Mouse (Mus musculus) naive thymus-derived CD4-positive, alpha-beta T cell, adult 2 months (primary cell): ENCODE measurements around the gene Larp7.

Experiments
- DNase-seq: peaks from one replicate; pipeline ENCODE4 v3.0.0-alpha.2; 2011; ENCODE audit warnings: low read depth

Larp7 gene

GRCm38 (mm10) chr3:127511786-127512746, 41.1 kb downstream of the Larp7 start:
- DNase-seq: no peak

GRCm38 (mm10) chr3:127507878-127508783, 45.0 kb downstream of the Larp7 start:
- DNase-seq: no peak

GRCm38 (mm10) chr3:127498742-127499400, 54.3 kb downstream of the Larp7 start, which contains the start of gene Ank2:
Ank2 (minus strand) TSS chr3:127499350.
- DNase-seq: no peak

- no peak for DNase-seq
These were observed 54.9 kb downstream of the Larp7 start for GRCm38 (mm10) chr3:127498197-127498741.

DNA sequence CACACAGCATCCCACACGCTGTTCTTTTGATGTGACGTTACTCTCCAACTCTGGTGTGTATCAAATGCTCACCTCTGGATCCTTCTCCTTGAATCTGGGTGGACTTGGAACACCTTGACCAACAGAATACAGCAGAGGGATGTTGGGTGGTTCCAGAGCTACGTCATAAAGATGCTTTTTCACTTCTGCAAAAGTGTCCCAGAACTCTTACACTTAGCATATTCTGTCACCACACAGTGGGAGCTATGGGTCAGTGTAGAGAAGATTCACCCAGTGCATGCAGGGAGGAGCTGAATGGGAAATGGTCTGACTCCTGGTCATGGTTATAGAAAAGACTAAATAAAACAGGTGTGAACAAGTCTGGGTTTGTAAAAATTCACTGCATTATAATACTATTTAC, 60.5 kb downstream of the Larp7 start:
- DNase-seq: no peak

- DNase-seq: no peak
These were observed 65.8 kb downstream of the Larp7 start for GRCm38 (mm10) chr3:127487302-127487701.
